Mouse (Mus musculus) ES-E14 (cell line): Measurements from ENCODE around the gene Tysnd1. TPM values are rescaled to one million over a fixed set of nuclear protein-coding genes. Genes with fewer than 3 reads are reported as not detected.

ENCODE experiments used
- DNase-seq: peaks from one replicate; pipeline ENCODE4 v3.0.0-alpha.2; 2013; ENCODE audit warnings: low read depth, low spot score
- H3K27ac ChIP-seq: 2 replicates; pipeline ENCODE4 v1.5.1; 2012; ENCODE audit warnings: low read depth, mild to moderate bottlenecking, low read length, moderate library complexity, mixed read lengths; ENCODE audit not compliant: poor library complexity, insufficient read depth, severe bottlenecking
- H3K36me3 ChIP-seq: 2 replicates; pipeline ENCODE4 v1.6.1; 2012; ENCODE audit warnings: mild to moderate bottlenecking, low read length, moderate library complexity, mixed read lengths; ENCODE audit not compliant: control insufficient read depth, poor library complexity, insufficient read depth, severe bottlenecking
- H3K4me1 ChIP-seq, 2 experiments: fragments of 150-350 bp in 1 of 2; sonication (generic) in 1 of 2; 2 replicates each; pipeline ENCODE4 v1.6.1; 2012; ENCODE audit warnings: low read length in 2 of 2, mild to moderate bottlenecking in 1 of 2, mixed read lengths in 1 of 2; ENCODE audit not compliant: control insufficient read depth in 2 of 2, insufficient read depth in 2 of 2, poor library complexity in 1 of 2
- H3K4me3 ChIP-seq, 2 experiments: fragments of 150-350 bp in 1 of 2; sonication (generic) in 1 of 2; 2 replicates each; pipeline ENCODE4 v1.5.1; 2012; ENCODE audit warnings: low read length in 2 of 2, low read depth in 1 of 2, mild to moderate bottlenecking in 1 of 2, mixed read lengths in 1 of 2; ENCODE audit not compliant: insufficient read depth in 1 of 2, poor library complexity in 1 of 2, severe bottlenecking in 1 of 2
- H3K9ac ChIP-seq: 2 replicates; pipeline ENCODE4 v1.6.1; 2012; ENCODE audit warnings: low read depth, mild to moderate bottlenecking, low read length, mixed read lengths; ENCODE audit not compliant: poor library complexity, insufficient read depth, severe bottlenecking
- H3K9me3 ChIP-seq: fragments of 150-350 bp; sonication (generic); 2 replicates; pipeline ENCODE4 v1.6.1; 2012; ENCODE audit warnings: low read depth, mild to moderate bottlenecking, low read length; ENCODE audit not compliant: control insufficient read depth, insufficient read depth
- CHD2 ChIP-seq: IDR thresholded peaks from 2 replicates; pipeline ENCODE4 v1.6.1; 2014; ENCODE audit warnings: mild to moderate bottlenecking, low read depth, low read length, inconsistent platforms
- HCFC1 ChIP-seq: IDR thresholded peaks from 2 replicates; pipeline ENCODE4 v1.6.1; 2012; ENCODE audit warnings: low read length, inconsistent platforms, borderline replicate concordance; ENCODE audit not compliant: insufficient read depth
- MAFK ChIP-seq: IDR thresholded peaks from 2 replicates; pipeline ENCODE4 v1.6.1; 2014; ENCODE audit warnings: mild to moderate bottlenecking, low read depth, low read length, inconsistent platforms; ENCODE audit not compliant: insufficient read depth
- ZC3H11A ChIP-seq: IDR thresholded peaks from 2 replicates; pipeline ENCODE4 v1.6.1; 2012; ENCODE audit warnings: low read depth, mild to moderate bottlenecking, inconsistent platforms, low read length, borderline replicate concordance
- ZNF384 ChIP-seq: IDR thresholded peaks from 2 replicates; pipeline ENCODE4 v1.6.1; 2012; ENCODE audit warnings: low read depth, low read length, inconsistent platforms
- in situ Hi-C, 2 experiments: fragments of 600-800 bp; cut with MboI; formaldehyde crosslinking; loops; one replicate each; pipeline ENCODE4 v1.15.1; 2025; ENCODE audit warnings: low sequenced_read_pairs in 2 of 2, inconsistent platforms in 1 of 2; ENCODE audit not compliant: unreplicated experiment in 2 of 2
- total RNA-seq: library from RNA; depleted of rRNA; stranded (reverse); fragments of 300-350 nt; gene quantifications from 2 replicates; pipeline ENCODE4 v1.2.3, GENCODE M21; 2012

Gene Tysnd1
- total RNA-seq, 1 experiment: 33.5 TPM

- Histone ChIP-seq H3K4me1 (peaks cover 0 to 8% of the 10 kb centered on the region in 2 experiments; a peak in 3 of 4 replicates), H3K9ac (no peak overlapping the region), H3K36me3 (no peaks in the 10 kb centered on the region), H3K9me3 (no peaks in the 10 kb centered on the region), H3K4me3 (no peak overlapping the region), H3K27ac (no peak overlapping the region)
- TF ChIP-seq CHD2: no peak
- no peak for TF ChIP-seq MAFK
- TF ChIP-seq ZC3H11A: no peak
- TF ChIP-seq HCFC1: no peak
- TF ChIP-seq ZNF384: no peak
- in situ Hi-C loops: no loop called here
- DNase-seq: no peak
Measured at GRCm38 (mm10) chr10:61714146-61714545, 18.8 kb downstream of the Tysnd1 start.

- H3K4me1 ChIP-seq: peaks cover 0 to 8% of the 10 kb centered on the region in 2 experiments; a peak in 3 of 4 replicates
- in situ Hi-C loops: no loop called here
- peak; percentile 45 for DNase-seq
- H3K4me3 ChIP-seq: peak within 1 kb of the TSS; percentile 70 to 79
- TF ChIP-seq HCFC1 (no peak), CHD2 (no peak), ZNF384 (no peak), MAFK (no peak), ZC3H11A (no peak)
- no peaks in the 10 kb centered on the region for H3K9me3 ChIP-seq
- H3K27ac ChIP-seq: no peak within 1 kb of the TSS
- peak within 1 kb of the TSS; percentile 54 for H3K9ac ChIP-seq
- H3K36me3 ChIP-seq: no peaks in the 10 kb centered on the region
Measured at GRCm38 (mm10) chr10:61714771-61715461, 19.6 kb downstream of the Tysnd1 start, which contains the start of gene Aifm2. Aifm2 (plus strand) TSS chr10:61715263.

- DNase-seq: no peak
- Histone ChIP-seq H3K4me1 (peaks cover 0 to 8% of the 10 kb centered on the region in 2 experiments; a peak in 3 of 4 replicates), H3K36me3 (no peaks in the 10 kb centered on the region), H3K9ac (peak overlapping the region; percentile 54), H3K9me3 (no peaks in the 10 kb centered on the region), H3K4me3 (peak overlapping the region; percentile 70 to 79), H3K27ac (no peak overlapping the region)
- no peak for TF ChIP-seq ZNF384
- TF ChIP-seq MAFK: no peak
- no peak for TF ChIP-seq ZC3H11A
- no peak for TF ChIP-seq HCFC1
- no peak for TF ChIP-seq CHD2
- in situ Hi-C loops: no loop called here
Measured at GRCm38 (mm10) chr10:61715462-61715837, 20.1 kb downstream of the Tysnd1 start.

GRCm38 (mm10) chr10:61715996-61716864 is 20.9 kb downstream of the Tysnd1 start:
- no peaks in the 10 kb centered on the region for H3K9me3 ChIP-seq
- in situ Hi-C loops: no loop called here
- TF ChIP-seq ZNF384 (no peak), ZC3H11A (no peak), HCFC1 (no peak), CHD2 (no peak), MAFK (no peak)
- H3K36me3 ChIP-seq: no peaks in the 10 kb centered on the region
- H3K27ac ChIP-seq: no peak overlapping the region
- H3K9ac ChIP-seq: no peak overlapping the region
- DNase-seq: no peak
- H3K4me1 ChIP-seq: peaks cover 0 to 8% of the 10 kb centered on the region in 2 experiments; a peak in 3 of 4 replicates
- H3K4me3 ChIP-seq: no peak overlapping the region
